Mouse (Mus musculus): Measurements from ENCODE around the gene Pakap. TPM values are rescaled to one million over a fixed set of nuclear protein-coding genes. Genes with fewer than 3 reads are reported as not detected.

Gene Pakap
- polyA plus RNA-seq, 1 experiment from 2014 or later, result 25.4 TPM

DNA sequence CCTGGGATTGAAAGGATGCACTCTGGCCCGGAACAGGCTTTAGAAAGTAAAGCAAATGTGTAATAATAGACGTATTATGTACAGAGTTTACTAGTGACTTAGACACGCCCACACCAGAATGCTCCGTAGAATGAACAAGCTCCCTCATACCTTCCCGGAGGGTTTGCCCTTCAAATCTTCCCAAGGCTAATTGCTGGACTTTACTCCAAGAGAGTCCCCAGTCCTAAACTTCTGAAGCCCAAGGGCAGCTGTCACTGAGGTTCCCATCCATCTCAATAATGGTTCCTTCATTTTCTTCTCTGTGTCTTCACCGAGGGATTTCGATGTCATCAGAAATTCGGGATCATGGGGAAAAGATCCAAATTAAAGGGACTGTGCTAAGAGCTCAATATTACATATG, 321.8 kb downstream of the Pakap start:
- no peak for ATAC-seq (ENCODE audit: low read depth)
- H3K4me2 ChIP-seq (ENCODE audit: low read depth, low read length), result no peak overlapping the region
- H3K4me1 ChIP-seq (ENCODE audit: control insufficient read depth, insufficient read depth, low read length), result peaks cover 17% of the 10 kb centered on the region
- no peak overlapping the region for H3K9ac ChIP-seq (ENCODE audit: low read depth, low read length)
- H3K27me3 ChIP-seq (replicated peaks; ENCODE audit: control insufficient read depth, insufficient read depth, low read length), result no peaks in the 10 kb centered on the region
- H3K36me3 ChIP-seq (ENCODE audit: control insufficient read depth, insufficient read depth, low read length), result peaks cover 7% of the 10 kb centered on the region; the same call in 1 of the 2 replicates
- no peak overlapping the region for H3K27ac ChIP-seq (replicated peaks; ENCODE audit: low read depth, low read length)
- WGBS, result 88% methylated on average over 8 of the region's 8 CpGs
- DNase-seq (ENCODE audit: low spot score), result no peak
- H3K9me3 ChIP-seq (ENCODE audit: control insufficient read depth, low read length), result no peaks in the 10 kb centered on the region
- no peak overlapping the region for H3K4me3 ChIP-seq (ENCODE audit: low read depth, low read length)

DNA sequence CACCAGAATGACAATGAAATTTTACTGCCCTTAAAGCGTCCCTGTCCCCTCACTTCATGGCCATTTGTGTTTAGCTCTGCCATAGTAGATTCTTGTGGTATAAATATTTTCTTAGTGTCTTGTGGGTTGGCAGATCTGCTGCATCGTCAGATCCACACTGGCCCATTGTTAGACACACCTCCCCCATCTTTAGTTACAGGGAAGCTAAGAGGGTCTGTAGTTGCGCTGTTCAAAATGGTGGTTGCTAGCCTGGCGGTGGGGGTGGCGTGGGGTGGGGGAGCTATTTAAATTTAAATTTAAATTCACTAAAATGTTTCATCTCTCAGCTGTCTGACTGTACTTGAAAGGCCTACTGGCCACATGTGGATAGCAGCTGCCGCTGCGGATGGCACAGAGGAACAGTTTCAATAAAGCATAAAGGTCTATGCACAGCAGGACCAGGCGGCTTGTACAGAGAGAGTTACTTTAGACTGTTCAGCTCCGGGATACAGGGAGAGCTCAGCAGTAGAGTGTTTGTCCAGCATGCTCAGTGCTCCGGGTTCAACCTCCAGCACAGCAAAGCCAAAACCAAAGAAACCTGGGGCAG, 324.1 kb downstream of the Pakap start:
- WGBS, result 54% methylated on average over 10 of the region's 10 CpGs
- DNase-seq (ENCODE audit: low spot score) (no peak), ATAC-seq (ENCODE audit: low read depth) (no peak; the same call in 1 of the 2 replicates)
- no peak overlapping the region for H3K9ac ChIP-seq (ENCODE audit: low read depth, low read length)
- H3K27ac ChIP-seq (replicated peaks; ENCODE audit: low read depth, low read length), result no peak overlapping the region
- no peak overlapping the region for H3K4me3 ChIP-seq (ENCODE audit: low read depth, low read length)
- H3K4me2 ChIP-seq (ENCODE audit: low read depth, low read length), result no peak overlapping the region
- peaks cover 7% of the 10 kb centered on the region; the same call in 1 of the 2 replicates for H3K36me3 ChIP-seq (ENCODE audit: control insufficient read depth, insufficient read depth, low read length)
- H3K9me3 ChIP-seq (ENCODE audit: control insufficient read depth, low read length), result no peaks in the 10 kb centered on the region
- peaks cover 14% of the 10 kb centered on the region; the same call in 1 of the 2 replicates for H3K4me1 ChIP-seq (ENCODE audit: control insufficient read depth, insufficient read depth, low read length)
- H3K27me3 ChIP-seq (replicated peaks; ENCODE audit: control insufficient read depth, insufficient read depth, low read length), result no peaks in the 10 kb centered on the region

DNA sequence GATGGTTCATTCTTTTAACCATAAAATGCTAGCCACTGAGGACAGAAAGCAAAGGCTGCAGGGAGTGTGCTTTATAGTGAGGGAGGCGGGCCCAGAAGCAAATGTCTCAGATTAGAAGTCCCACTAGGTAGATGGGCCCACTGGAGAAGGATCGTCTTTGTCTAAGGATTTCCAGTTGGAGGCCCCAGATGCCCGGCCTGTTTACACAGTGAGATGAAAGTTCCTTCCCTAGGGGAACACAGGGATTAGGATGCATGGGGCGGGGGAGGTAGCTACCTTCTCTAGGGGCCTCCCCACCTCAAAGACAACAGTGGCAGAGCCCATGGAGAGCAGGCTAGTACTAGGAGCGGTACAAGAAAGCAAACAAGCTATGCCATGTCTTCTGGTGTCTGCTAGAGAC, 327.2 kb downstream of the Pakap start:
- Histone ChIP-seq H3K27me3 (replicated peaks; ENCODE audit: control insufficient read depth, insufficient read depth, low read length) (no peaks in the 10 kb centered on the region), H3K4me1 (ENCODE audit: control insufficient read depth, insufficient read depth, low read length) (peaks cover 14% of the 10 kb centered on the region; the same call in 1 of the 2 replicates), H3K4me3 (ENCODE audit: low read depth, low read length) (no peak overlapping the region), H3K4me2 (ENCODE audit: low read depth, low read length) (no peak overlapping the region), H3K36me3 (ENCODE audit: control insufficient read depth, insufficient read depth, low read length) (peaks cover 7% of the 10 kb centered on the region; the same call in 1 of the 2 replicates), H3K9me3 (ENCODE audit: control insufficient read depth, low read length) (no peaks in the 10 kb centered on the region), H3K9ac (ENCODE audit: low read depth, low read length) (no peak overlapping the region), H3K27ac (replicated peaks; ENCODE audit: low read depth, low read length) (0 out of 2 replicates have a peak overlapping the region, but pooled peaks have one; percentile 13)
- peak; percentile 78 for ATAC-seq (ENCODE audit: low read depth)
- WGBS, result 46% methylated on average over 5 of the region's 5 CpGs
- peak; percentile 30 for DNase-seq (ENCODE audit: low spot score)

DNA sequence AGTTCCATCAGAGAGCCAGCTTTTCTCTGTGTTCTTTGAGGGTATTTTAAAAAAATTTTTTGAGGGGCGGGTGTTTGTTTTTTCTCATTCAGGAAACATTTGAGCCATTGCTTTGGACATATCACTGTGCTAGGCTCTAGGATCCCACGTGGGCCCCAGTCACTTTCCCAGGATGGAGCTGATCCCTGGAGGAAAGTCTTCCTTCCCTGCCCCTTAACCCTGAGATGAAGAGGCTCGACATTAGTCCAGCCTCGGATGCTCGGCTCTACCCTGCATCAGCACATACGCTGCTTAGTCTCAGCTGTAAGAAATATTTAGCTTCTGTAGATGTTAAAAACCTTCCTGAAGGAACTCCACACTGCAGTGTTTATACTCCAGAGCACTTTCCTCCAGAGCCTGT, 327.9 kb downstream of the Pakap start:
- no peak overlapping the region for H3K4me3 ChIP-seq (ENCODE audit: low read depth, low read length)
- no peak overlapping the region for H3K4me2 ChIP-seq (ENCODE audit: low read depth, low read length)
- no peak overlapping the region for H3K9ac ChIP-seq (ENCODE audit: low read depth, low read length)
- H3K9me3 ChIP-seq (ENCODE audit: control insufficient read depth, low read length), result no peaks in the 10 kb centered on the region
- no peak for ATAC-seq (ENCODE audit: low read depth)
- WGBS, result 49% methylated on average over 6 of the region's 6 CpGs
- peaks cover 14% of the 10 kb centered on the region; the same call in 1 of the 2 replicates for H3K4me1 ChIP-seq (ENCODE audit: control insufficient read depth, insufficient read depth, low read length)
- H3K36me3 ChIP-seq (ENCODE audit: control insufficient read depth, insufficient read depth, low read length), result peaks cover 7% of the 10 kb centered on the region; the same call in 1 of the 2 replicates
- H3K27me3 ChIP-seq (replicated peaks; ENCODE audit: control insufficient read depth, insufficient read depth, low read length), result no peaks in the 10 kb centered on the region
- no peak for DNase-seq (ENCODE audit: low spot score)
- peak overlapping the region; percentile 13; the same call in 1 of the 2 replicates for H3K27ac ChIP-seq (replicated peaks; ENCODE audit: low read depth, low read length)

DNA sequence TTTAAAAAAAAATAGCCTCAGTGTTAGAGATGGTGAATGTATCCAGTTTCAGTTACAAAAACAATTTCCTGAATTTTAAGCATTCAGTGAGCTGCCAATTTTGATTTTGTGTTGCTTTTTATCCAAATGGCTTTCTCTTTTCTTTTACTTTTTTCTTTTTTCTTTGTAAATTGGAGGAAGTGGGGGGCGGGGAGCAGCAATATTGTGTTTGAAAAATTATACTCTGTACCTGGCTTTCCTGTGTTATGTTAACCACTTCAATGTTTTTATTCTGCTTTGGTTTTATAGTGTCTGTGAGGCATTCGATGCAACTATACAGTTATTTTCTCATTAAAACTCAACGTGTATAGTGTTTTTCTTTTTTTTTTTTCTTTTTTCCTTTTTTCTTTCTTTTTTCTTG, 328.7 kb downstream of the Pakap start:
- ATAC-seq (ENCODE audit: low read depth) (no peak), DNase-seq (ENCODE audit: low spot score) (no peak)
- no peak overlapping the region for H3K9ac ChIP-seq (ENCODE audit: low read depth, low read length)
- no peak overlapping the region for H3K27ac ChIP-seq (replicated peaks; ENCODE audit: low read depth, low read length)
- H3K9me3 ChIP-seq (ENCODE audit: control insufficient read depth, low read length), result no peaks in the 10 kb centered on the region
- H3K4me2 ChIP-seq (ENCODE audit: low read depth, low read length), result no peak overlapping the region
- peaks cover 10% of the 10 kb centered on the region; the same call in 1 of the 2 replicates for H3K4me1 ChIP-seq (ENCODE audit: control insufficient read depth, insufficient read depth, low read length)
- no peaks in the 10 kb centered on the region for H3K27me3 ChIP-seq (replicated peaks; ENCODE audit: control insufficient read depth, insufficient read depth, low read length)
- H3K4me3 ChIP-seq (ENCODE audit: low read depth, low read length), result no peak overlapping the region
- H3K36me3 ChIP-seq (ENCODE audit: control insufficient read depth, insufficient read depth, low read length), result peaks cover 7% of the 10 kb centered on the region; the same call in 1 of the 2 replicates
- 70% methylated on average over 3 of the region's 3 CpGs for WGBS

DNA sequence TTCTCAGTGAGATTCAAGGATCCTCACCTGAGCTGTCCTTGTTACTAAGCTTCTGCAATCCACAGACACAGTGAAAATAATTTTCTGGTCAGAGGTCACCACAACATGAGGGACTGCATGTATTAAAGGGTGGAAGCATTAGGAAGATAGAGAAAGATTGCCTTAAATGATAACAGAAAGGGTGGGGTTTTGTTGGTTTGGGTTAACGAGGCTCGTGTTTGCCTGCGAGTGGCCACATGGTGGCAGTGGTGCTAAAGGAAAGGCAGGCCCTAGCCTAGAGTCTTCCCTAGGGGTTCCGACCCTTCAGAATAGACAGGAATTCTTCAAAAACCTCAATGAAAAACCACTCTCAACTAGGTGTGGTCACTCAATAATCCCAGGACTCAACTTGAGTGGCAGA, 333.2 kb downstream of the Pakap start:
- Histone ChIP-seq H3K4me2 (ENCODE audit: low read depth, low read length) (no peak overlapping the region), H3K4me1 (ENCODE audit: control insufficient read depth, insufficient read depth, low read length) (peaks cover 2% of the 10 kb centered on the region; the same call in 1 of the 2 replicates), H3K4me3 (ENCODE audit: low read depth, low read length) (no peak overlapping the region), H3K9ac (ENCODE audit: low read depth, low read length) (no peak overlapping the region), H3K36me3 (ENCODE audit: control insufficient read depth, insufficient read depth, low read length) (no peaks in the 10 kb centered on the region), H3K27ac (replicated peaks; ENCODE audit: low read depth, low read length) (no peak overlapping the region), H3K27me3 (replicated peaks; ENCODE audit: control insufficient read depth, insufficient read depth, low read length) (no peaks in the 10 kb centered on the region), H3K9me3 (ENCODE audit: control insufficient read depth, low read length) (no peaks in the 10 kb centered on the region)
- no peak; the same call in 1 of the 2 replicates for ATAC-seq (ENCODE audit: low read depth)
- DNase-seq (ENCODE audit: low spot score), result peak; percentile 63
- WGBS, result 15% methylated on average over 4 of the region's 4 CpGs

DNA sequence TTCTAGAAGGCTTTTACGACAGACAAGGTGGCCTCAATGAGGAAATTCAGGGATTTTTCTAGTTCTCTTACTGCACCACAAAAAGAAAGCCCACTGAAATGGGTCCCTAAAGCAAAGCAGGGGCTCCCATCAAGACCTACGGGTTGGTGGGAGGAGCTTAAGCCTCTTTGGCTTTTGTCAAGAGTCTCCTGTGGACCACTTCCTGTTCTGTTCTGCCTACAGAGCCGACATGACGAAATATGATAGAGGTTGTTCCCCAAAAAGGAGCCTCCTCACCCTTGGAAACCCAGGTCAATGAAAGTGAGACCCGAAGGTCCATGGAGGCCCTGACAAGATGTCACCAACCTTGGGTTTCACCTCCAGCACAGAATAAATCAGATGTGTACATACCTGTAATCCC, 334.6 kb downstream of the Pakap start:
- H3K4me1 ChIP-seq (ENCODE audit: control insufficient read depth, insufficient read depth, low read length), result no peaks in the 10 kb centered on the region; the same call in 1 of the 2 replicates
- H3K4me3 ChIP-seq (ENCODE audit: low read depth, low read length), result no peak overlapping the region
- H3K9ac ChIP-seq (ENCODE audit: low read depth, low read length), result no peak overlapping the region
- H3K4me2 ChIP-seq (ENCODE audit: low read depth, low read length), result no peak overlapping the region
- no peaks in the 10 kb centered on the region for H3K27me3 ChIP-seq (replicated peaks; ENCODE audit: control insufficient read depth, insufficient read depth, low read length)
- 78% methylated on average over 5 of the region's 5 CpGs for WGBS
- no peak for ATAC-seq (ENCODE audit: low read depth)
- no peaks in the 10 kb centered on the region for H3K9me3 ChIP-seq (ENCODE audit: control insufficient read depth, low read length)
- no peak overlapping the region for H3K27ac ChIP-seq (replicated peaks; ENCODE audit: low read depth, low read length)
- DNase-seq (ENCODE audit: low spot score), result no peak
- H3K36me3 ChIP-seq (ENCODE audit: control insufficient read depth, insufficient read depth, low read length), result no peaks in the 10 kb centered on the region

DNA sequence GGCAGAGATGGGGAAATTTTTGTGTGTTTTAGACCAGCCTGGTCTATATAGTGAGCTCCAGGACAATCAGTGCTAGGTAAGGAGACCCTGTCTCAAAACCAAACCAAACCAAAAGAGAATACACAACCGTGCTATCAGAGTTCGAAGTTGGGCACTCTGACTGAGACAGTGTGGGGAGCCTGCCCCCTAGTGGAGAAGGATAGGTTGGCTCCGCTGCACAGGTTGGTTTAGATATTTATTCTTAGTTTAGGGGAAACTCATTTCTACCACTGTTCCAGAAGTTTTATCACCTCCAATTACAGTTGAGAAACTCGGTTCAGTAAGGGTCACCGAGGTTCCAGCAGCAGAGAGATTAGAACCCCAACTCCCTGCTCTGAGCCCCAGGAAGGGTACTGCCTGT, 336.2 kb downstream of the Pakap start:
- 4% methylated on average over 5 of the region's 5 CpGs for WGBS
- DNase-seq (ENCODE audit: low spot score) (peak; percentile 63), ATAC-seq (ENCODE audit: low read depth) (peak; percentile 66)
- Histone ChIP-seq H3K36me3 (ENCODE audit: control insufficient read depth, insufficient read depth, low read length) (no peaks in the 10 kb centered on the region), H3K4me1 (ENCODE audit: control insufficient read depth, insufficient read depth, low read length) (no peaks in the 10 kb centered on the region; the same call in 1 of the 2 replicates), H3K9me3 (ENCODE audit: control insufficient read depth, low read length) (no peaks in the 10 kb centered on the region), H3K27me3 (replicated peaks; ENCODE audit: control insufficient read depth, insufficient read depth, low read length) (no peaks in the 10 kb centered on the region), H3K4me3 (ENCODE audit: low read depth, low read length) (no peak overlapping the region), H3K27ac (replicated peaks; ENCODE audit: low read depth, low read length) (no peak overlapping the region), H3K4me2 (ENCODE audit: low read depth, low read length) (no peak overlapping the region), H3K9ac (ENCODE audit: low read depth, low read length) (no peak overlapping the region)

DNA sequence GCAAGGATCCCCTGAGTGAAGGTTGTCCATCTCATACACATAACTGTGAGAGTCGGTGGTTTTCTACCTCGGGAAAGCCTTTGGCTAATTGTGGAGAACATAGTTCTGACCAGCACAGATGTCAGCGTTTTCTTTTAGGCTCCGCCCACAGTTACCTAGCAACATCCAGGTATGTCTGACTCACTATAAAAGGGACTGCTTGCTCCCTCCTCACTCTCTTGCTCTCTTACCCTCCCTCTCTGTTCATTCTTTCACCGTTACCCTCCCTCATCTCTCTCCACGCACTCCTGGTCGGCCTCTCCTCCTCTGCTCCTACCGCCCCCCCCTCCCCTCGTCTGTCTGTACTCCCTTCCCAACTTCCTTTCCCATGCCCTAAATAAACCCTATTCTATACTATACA, 336.7 kb downstream of the Pakap start:
- Histone ChIP-seq H3K36me3 (ENCODE audit: control insufficient read depth, insufficient read depth, low read length) (no peaks in the 10 kb centered on the region), H3K27ac (replicated peaks; ENCODE audit: low read depth, low read length) (no peak overlapping the region), H3K4me3 (ENCODE audit: low read depth, low read length) (no peak overlapping the region), H3K27me3 (replicated peaks; ENCODE audit: control insufficient read depth, insufficient read depth, low read length) (no peaks in the 10 kb centered on the region), H3K4me1 (ENCODE audit: control insufficient read depth, insufficient read depth, low read length) (no peaks in the 10 kb centered on the region; the same call in 1 of the 2 replicates), H3K4me2 (ENCODE audit: low read depth, low read length) (no peak overlapping the region), H3K9me3 (ENCODE audit: control insufficient read depth, low read length) (no peaks in the 10 kb centered on the region), H3K9ac (ENCODE audit: low read depth, low read length) (no peak overlapping the region)
- ATAC-seq (ENCODE audit: low read depth), result peak; percentile 9; the same call in 1 of the 2 replicates
- DNase-seq (ENCODE audit: low spot score), result no peak
- WGBS, result 28% methylated on average over 9 of the region's 9 CpGs
